Mouse (Mus musculus): ENCODE results near the gene Tacc2. TPM values are rescaled to one million over a fixed set of nuclear protein-coding genes. Genes with fewer than 3 reads are reported as not detected.

Tacc2 gene
- polyA plus RNA-seq, 1 experiment from 2014 or later, result 40.0 TPM

DNA sequence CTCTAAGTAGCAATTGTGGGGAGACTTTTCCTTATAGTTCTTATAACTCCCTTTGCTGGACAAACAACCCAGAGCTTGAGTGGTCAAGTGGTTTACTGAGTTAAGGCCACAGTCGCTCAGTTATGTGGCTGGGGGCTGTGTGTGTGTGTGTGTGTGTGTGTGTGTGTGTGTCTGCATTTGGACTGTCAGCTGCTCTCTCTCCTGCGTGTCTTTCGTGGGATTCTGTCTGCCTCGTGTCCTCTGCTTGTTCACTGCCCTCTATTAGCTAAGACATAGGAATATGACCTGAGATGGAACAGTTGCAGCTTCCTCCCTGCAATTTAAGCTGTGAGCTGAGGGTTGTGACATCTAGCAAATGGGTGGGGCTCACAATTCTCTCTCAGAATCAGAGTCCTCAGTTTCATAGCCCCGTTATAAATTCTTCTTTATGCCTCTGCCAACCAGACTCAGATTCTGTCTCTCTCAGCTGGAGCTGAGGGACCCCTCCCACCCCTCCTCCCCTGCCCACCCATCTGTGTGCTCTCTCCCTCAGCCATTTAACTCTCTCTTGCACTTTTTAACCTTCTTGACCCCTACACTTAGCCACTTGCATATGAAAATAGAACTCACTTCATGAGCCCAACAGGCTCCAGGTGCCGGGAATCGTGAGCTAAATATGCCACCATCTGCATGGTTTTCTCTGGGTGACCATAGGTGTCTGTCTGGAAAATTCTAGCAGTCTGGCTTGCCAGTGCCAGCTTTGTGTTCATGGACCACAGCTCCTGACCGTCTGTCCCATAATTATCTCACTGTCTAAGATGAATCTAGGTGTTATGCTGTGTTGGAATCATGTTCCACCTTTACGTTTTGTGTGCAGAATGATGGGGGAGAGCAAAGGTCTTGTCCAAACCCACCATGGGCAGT lies 132.4 kb downstream of the Tacc2 start:
- ChIA-PET CTCF (interaction anchor here (0.8 to 2.7 kb wide), 6 partner anchors 12 to 52 kb away, joined by 3 to 7 read pairs (median 4); no protein-coding TSS in a partner anchor), POLR2A (no interaction called here)
- TF ChIP-seq CTCF (IDR thresholded peaks at IDR 0.05), result no peak
- no peak for DNase-seq (ENCODE audit: low read depth, low spot score)
- no peaks in the 10 kb centered on the region for H3K27me3 ChIP-seq
- no peak for ATAC-seq
- in situ Hi-C loops (cut with MboI; ENCODE audit: low pct_unique_long_range_greater_than_20kb), result no loop called here

DNA sequence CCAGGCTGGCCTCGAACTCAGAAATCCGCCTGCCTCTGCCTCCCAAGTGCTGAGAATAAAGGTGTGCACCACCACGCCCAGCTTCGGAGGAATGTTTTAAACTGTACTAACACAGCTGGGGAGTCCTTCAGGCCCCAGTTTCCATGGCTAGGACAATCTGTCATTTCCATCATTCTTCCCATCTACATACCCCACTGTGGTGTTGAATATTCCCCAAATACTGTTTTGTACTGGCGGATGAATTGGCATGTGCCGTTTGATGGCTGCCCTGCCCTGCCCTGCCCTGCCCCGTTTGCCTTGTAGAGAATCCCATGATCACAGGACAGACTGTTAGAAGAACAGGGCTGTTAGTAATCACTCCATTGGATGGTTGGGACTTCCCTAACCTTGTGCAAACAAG lies 134.6 kb downstream of the Tacc2 start:
- no peak for TF ChIP-seq CTCF (IDR thresholded peaks at IDR 0.05)
- no peaks in the 10 kb centered on the region for H3K27me3 ChIP-seq
- in situ Hi-C loops (cut with MboI; ENCODE audit: low pct_unique_long_range_greater_than_20kb), result no loop called here
- ATAC-seq (no peak), DNase-seq (ENCODE audit: low read depth, low spot score) (no peak)
- ChIA-PET CTCF (interaction anchor here (0.7 to 1.2 kb wide), 2 partner anchors 11 to 15 kb away, joined by 4 read pairs; no protein-coding TSS in a partner anchor), POLR2A (no interaction called here)

DNA sequence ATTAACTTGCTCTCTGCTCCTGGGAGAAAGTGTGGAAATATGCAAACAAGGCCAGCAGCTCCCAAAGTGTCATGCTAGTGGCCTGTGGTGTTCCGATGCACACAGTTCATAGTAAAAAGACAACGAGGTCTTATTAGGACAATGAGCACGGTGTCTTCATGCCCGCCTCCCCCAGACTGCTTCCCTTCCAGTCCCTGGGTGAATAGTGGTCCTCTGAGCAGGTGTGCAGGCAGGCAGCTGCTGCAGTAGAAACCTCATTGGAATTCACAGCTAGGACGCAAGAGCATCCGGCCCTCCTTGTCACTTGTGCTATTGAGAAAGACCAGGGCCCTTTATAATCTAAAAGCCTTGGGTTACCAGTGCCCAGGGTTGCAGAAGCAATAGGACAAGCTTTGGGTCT lies 136.1 kb downstream of the Tacc2 start:
- POLR2A ChIA-PET, result interaction anchor here (0.7 kb wide), 1 partner anchor 126 kb away, joined by 4 read pairs; no protein-coding TSS in a partner anchor
- no peak for TF ChIP-seq CTCF (IDR thresholded peaks at IDR 0.05)
- ATAC-seq (no peak), DNase-seq (ENCODE audit: low read depth, low spot score) (no peak)
- CTCF ChIA-PET, result no interaction called here
- no peaks in the 10 kb centered on the region for H3K27me3 ChIP-seq
- in situ Hi-C loops (cut with MboI; ENCODE audit: low pct_unique_long_range_greater_than_20kb), result no loop called here

DNA sequence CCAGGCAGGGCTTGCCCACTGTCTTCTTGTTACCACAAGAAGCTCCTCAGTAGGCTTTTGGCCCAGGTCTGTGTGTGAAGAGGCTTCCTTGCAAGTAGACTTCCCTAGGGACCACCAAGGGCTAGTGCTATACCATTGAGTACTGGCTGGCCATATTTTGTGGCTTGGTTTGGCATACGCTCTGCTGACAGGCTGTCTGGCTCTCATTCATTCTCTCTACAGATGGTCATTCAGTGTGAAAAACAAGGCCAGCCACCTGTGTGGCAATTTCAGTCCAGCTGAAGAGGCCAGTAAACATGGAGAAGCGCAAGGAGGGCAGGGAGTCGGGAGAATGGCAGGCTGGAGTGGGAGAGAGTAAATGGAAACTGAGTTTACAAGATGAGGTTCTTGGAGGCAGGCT lies 138.2 kb downstream of the Tacc2 start:
- no peak for ATAC-seq
- DNase-seq (ENCODE audit: low read depth, low spot score), result no peak
- no peaks in the 10 kb centered on the region for H3K27me3 ChIP-seq
- in situ Hi-C loops (cut with MboI; ENCODE audit: low pct_unique_long_range_greater_than_20kb), result no loop called here
- no peak for TF ChIP-seq CTCF (IDR thresholded peaks at IDR 0.05)
- POLR2A ChIA-PET, result no interaction called here
- CTCF ChIA-PET, result interaction anchor here (1.0 kb wide), 1 partner anchor 47 kb away, joined by 3 read pairs; no protein-coding TSS in a partner anchor

DNA sequence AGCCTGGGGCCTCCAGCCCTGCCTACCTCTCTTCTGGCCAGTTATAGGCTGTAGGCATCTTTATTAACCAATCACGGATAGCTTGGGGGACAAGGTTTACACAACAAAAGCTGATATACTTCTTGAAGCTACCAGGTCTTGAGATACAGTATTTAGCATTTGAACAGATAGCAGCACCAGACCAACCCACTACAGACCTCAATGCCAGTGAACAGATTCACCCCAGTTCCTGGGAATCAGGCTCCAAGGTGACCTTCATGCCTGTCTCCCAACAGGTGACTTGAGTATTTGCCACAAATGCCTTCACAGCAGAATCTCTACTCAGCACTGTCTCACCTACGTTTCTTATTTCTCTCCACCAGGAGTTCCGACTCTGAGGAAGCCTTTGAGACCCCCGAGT lies 139.1 kb downstream of the Tacc2 start:
- in situ Hi-C loops (cut with MboI; ENCODE audit: low pct_unique_long_range_greater_than_20kb), result no loop called here
- ChIA-PET POLR2A (no interaction called here), CTCF (no interaction called here)
- no peak for ATAC-seq
- no peak for TF ChIP-seq CTCF (IDR thresholded peaks at IDR 0.05)
- DNase-seq (ENCODE audit: low read depth, low spot score), result no peak
- H3K27me3 ChIP-seq, result no peaks in the 10 kb centered on the region

DNA sequence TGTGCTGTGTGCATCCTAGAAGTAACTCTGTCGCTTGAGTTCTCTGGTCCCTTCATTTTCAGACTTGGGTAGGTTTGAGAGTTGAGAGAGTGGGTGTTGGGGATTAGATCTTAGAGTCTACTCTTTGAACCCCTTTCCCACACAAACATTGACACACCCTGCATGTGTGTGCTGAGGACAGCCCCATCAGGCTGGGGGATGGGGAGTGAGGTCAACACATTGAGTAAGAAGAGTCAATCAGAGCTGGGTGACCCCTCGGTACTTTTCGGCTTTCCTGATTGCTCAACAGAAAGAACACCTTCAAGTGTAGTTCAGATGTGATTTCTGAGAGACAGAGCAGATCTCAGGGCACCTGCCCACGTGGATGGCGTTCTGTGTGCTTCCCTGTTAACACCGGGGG lies 139.8 kb downstream of the Tacc2 start:
- CTCF ChIA-PET, result interaction anchor here (1.4 kb wide), 1 partner anchor 43 kb away, joined by 3 read pairs; no protein-coding TSS in a partner anchor

DNA sequence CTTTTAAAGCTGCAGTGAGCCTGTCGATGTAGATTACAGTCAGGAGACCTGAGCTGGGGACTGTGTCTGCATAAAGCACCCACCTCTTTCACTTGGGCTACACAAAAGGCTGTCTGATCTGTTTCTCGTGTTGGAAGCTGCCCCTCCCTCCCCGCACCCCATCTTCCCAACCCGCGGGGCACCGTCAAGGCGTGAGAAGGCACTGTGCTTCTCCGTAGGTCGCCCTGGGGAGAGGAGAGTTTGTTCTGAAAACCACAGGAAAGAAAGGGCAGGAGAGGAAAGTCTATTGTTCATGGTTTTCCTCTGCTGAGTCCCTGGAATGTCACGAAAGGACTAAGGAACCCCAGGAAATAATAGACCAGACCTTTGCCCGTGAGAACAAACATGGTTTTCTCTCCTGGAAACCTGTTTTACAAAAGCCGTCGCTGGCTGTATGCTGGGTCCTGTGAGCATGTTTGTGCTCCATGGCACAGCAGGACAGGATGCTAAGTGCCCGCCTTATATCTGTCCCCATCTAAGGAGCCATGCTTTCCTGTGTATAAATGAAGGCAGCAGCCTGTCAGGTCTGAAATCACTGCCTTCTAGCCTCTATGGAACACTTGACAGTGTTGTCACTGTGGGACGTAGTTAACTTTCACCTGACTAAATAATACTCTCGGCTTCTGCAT lies 142.8 kb downstream of the Tacc2 start:
- ATAC-seq, result no peak
- TF ChIP-seq CTCF (IDR thresholded peaks at IDR 0.05), result no peak
- DNase-seq (ENCODE audit: low read depth, low spot score), result no peak
- no peaks in the 10 kb centered on the region for H3K27me3 ChIP-seq
- in situ Hi-C loops (cut with MboI; ENCODE audit: low pct_unique_long_range_greater_than_20kb), result no loop called here
- CTCF ChIA-PET, result no interaction called here
- POLR2A ChIA-PET, result no interaction called here

More for the DNA sequence above, 139.8 kb downstream of the Tacc2 start:
- TF ChIP-seq CTCF (IDR thresholded peaks at IDR 0.05), result no peak
- ATAC-seq, result no peak
- no peaks in the 10 kb centered on the region for H3K27me3 ChIP-seq
- in situ Hi-C loops (cut with MboI; ENCODE audit: low pct_unique_long_range_greater_than_20kb), result no loop called here
- POLR2A ChIA-PET, result no interaction called here
- no peak for DNase-seq (ENCODE audit: low read depth, low spot score)

DNA sequence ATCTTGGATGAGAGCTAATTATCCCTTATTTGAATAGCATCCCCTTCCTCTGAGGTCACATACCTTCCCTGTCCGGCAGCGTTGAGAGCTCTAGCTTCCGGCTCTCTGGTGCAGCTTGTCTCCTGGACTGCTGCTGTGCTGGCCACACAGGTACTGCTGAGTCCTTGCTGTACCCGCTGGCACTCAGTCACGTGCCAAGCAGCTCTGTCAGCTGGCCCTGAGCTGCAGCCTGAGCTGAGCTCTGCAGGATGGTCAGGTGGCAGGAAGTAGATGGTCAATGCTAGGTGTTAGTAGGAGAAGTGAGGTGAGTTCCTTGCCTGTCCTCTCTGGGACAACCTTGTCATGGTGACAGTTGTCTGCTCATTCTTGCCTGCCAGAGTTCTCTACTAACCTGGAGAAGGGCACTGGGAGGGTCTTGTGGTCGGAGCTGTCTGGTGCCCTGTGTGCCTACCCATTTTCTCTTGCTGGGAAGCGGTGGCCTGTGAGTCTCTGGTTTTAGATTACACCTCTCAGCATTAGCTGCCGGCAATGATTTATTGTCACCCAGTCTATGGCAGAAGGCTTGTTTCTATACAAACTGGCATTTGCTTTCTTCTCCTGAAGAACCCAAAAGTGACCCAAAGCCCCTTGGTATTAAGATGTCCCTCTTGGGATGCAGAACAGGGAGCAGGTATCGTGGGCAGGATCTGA lies 143.6 kb downstream of the Tacc2 start:
- CTCF ChIA-PET, result no interaction called here
- no peak for ATAC-seq

DNA sequence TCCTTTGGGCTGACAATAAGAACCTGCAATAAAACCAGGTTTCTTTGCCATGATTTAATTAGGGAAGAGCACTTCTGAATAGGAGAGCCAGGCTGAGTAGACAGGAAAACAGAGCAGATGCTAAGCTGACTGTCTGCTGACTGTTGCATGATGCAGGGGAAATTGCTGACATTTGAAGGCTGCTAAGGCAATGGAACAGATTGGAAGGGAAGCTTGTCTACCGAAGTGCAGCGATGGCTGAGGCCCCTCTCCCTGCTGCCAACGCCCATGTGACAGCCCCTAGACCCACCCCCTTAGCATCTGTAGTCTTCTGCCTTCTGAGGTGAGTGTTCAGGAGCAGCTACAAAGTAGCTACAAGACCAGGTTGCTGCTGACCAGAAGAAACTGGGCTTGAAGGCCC lies 148.9 kb downstream of the Tacc2 start:
- POLR2A ChIA-PET, result interaction anchor here (0.6 kb wide), 1 partner anchor 45 kb away, joined by 4 read pairs; no protein-coding TSS in a partner anchor
- TF ChIP-seq CTCF (IDR thresholded peaks at IDR 0.05), result no peak
- CTCF ChIA-PET, result interaction anchor here (1.2 to 1.8 kb wide), 4 partner anchors 12 to 36 kb away, joined by 3 to 4 read pairs (median 4); no protein-coding TSS in a partner anchor
- no peaks in the 10 kb centered on the region for H3K27me3 ChIP-seq
- in situ Hi-C loops (cut with MboI; ENCODE audit: low pct_unique_long_range_greater_than_20kb), result no loop called here
- ATAC-seq (no peak), DNase-seq (ENCODE audit: low read depth, low spot score) (no peak)

More for the DNA sequence above, 143.6 kb downstream of the Tacc2 start:
- no peak for TF ChIP-seq CTCF (IDR thresholded peaks at IDR 0.05)
- no peaks in the 10 kb centered on the region for H3K27me3 ChIP-seq
- no peak for DNase-seq (ENCODE audit: low read depth, low spot score)
- POLR2A ChIA-PET, result no interaction called here
- in situ Hi-C loops (cut with MboI; ENCODE audit: low pct_unique_long_range_greater_than_20kb), result no loop called here

DNA sequence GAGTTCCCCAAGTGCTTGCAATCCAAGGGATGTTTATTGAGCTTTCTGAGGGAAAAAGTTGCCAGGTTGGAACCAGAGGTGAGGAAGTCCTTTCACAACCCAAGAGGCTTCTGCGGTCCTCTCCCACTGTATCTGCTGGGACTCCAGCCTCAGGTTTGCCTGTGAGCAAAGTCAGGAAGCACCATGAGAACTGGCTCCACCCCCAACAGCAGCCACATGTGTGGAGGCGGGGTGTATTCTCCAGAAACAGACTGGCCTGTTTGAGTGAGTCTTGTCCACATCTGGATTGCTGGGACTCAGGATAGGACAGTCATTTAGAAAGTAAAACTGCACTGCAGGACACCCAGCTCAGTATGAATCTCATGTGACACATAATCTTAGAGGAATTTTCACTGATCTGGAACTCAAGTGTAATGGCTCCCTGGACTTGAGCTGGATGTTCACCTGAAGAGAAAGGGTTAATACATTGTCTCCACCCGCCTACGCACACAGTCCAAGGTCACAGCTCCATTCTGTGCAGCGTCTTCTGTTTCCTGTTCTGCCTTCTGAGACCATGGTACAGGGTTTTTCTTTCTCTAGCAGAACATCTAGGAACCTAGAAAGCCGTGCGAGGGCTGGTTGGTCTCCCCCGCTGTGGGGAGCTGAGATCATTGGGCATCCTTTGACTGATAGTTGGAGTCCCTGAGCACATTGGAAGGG lies 149.6 kb downstream of the Tacc2 start:
- in situ Hi-C loops (cut with MboI; ENCODE audit: low pct_unique_long_range_greater_than_20kb), result no loop called here
- ChIA-PET CTCF (interaction anchor here (1.2 to 1.8 kb wide), 4 partner anchors 9 to 35 kb away, joined by 3 to 6 read pairs (median 4); no protein-coding TSS in a partner anchor), POLR2A (no interaction called here)
- H3K27me3 ChIP-seq, result no peaks in the 10 kb centered on the region
- ATAC-seq, result no peak
- DNase-seq (ENCODE audit: low read depth, low spot score), result no peak
- no peak for TF ChIP-seq CTCF (IDR thresholded peaks at IDR 0.05)

Measured in Patski (cell line).